Mouse (Mus musculus): ENCODE data around the gene Fam71f2.

DNA sequence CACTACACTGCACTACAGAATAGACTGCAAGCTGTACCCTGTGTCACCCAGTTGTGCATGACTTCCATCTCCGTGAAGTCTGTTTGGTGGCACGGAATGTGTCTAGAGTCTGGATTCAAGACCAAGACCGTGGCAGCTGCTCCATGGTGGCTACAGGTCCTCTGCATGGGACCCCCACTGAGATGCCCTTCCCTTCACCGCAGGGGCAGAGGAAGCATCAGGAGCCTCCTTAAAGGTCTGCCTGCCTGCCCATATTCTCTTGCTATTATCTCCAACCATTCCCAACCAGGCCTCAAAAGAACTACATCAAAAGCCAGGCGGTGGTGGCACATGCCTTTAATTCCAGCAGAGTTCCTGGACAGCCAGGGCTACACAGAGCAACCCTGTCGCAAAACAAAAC lies 49.0 kb upstream of the Fam71f2 start:
- TF ChIP-seq REST (IDR thresholded peaks at IDR 0.05; ENCODE audit: insufficient read depth, insufficient read length) (no peak), MAX (IDR thresholded peaks at IDR 0.05; ENCODE audit: low read depth) (no peak), POLR2A (IDR thresholded peaks at IDR 0.05; ENCODE audit: insufficient read length, low read depth) (no peak), USF1 (IDR thresholded peaks at IDR 0.05; ENCODE audit: low read depth) (no peak), CEBPB (IDR thresholded peaks at IDR 0.05; ENCODE audit: insufficient read depth, poor library complexity, severe bottlenecking) (no peak), POLR2AphosphoS2 (IDR thresholded peaks at IDR 0.05; ENCODE audit: insufficient read length, low read depth) (no peak), E2F4 (IDR thresholded peaks at IDR 0.05; ENCODE audit: insufficient read depth) (no peak), MYOG (IDR thresholded peaks at IDR 0.05; ENCODE audit: control insufficient read depth in 1 of 3, insufficient read depth in 1 of 3, insufficient read length in 2 of 3, low read depth in 2 of 3) (no peak), TCF12 (IDR thresholded peaks at IDR 0.05; ENCODE audit: insufficient read depth, poor library complexity, severe bottlenecking) (no peak)

Data from myocyte (in vitro differentiated cells).